Comparison of ENCODE assay signal across 8 mouse cellular contexts in genomic region chr5:145140611-145141010, GRCm38 (mm10). TPM values are rescaled to one million over a fixed set of nuclear protein-coding genes. Genes with fewer than 3 reads are reported as not detected.
DNase-seq lines count a peak whose midpoint lies in the region; ATAC-seq and TF ChIP-seq lines count a peak whose summit lies in the region.

No protein-coding gene starts in this region.

- H3K36me3 ChIP-seq in heart, embryonic 11.5 days (ENCODE audit: control insufficient read depth, insufficient read depth, low read length): peaks cover 22% of the 10 kb centered on the region
- H3K36me3 ChIP-seq in ES-Bruce4 (ENCODE audit: control insufficient read depth, insufficient read depth, low read length, poor library complexity, severe bottlenecking): peaks cover 41% of the 10 kb centered on the region
- peaks cover 16% of the 10 kb centered on the region for H3K36me3 ChIP-seq in limb, embryonic 11.5 days (ENCODE audit: control insufficient read depth, insufficient read depth, low read length)
- H3K36me3 ChIP-seq in neural tube, embryonic 11.5 days (ENCODE audit: control insufficient read depth, insufficient read depth, low read length): peaks cover 13% of the 10 kb centered on the region

- TF ChIP-seq POLR2A in ES-Bruce4 (IDR thresholded peaks at IDR 0.05; ENCODE audit: insufficient read depth, low read length): no peak

- TF ChIP-seq EP300 in ES-Bruce4 (IDR thresholded peaks at IDR 0.05; ENCODE audit: insufficient read depth, low read depth, low read length): no peak

- peak overlapping the region; percentile 95 for H3K9ac ChIP-seq in heart, embryonic 11.5 days (ENCODE audit: low read depth, low read length)
- H3K9ac ChIP-seq in ES-Bruce4 (ENCODE audit: low read depth, poor library complexity, severe bottlenecking): peak overlapping the region; percentile 94
- peak overlapping the region; percentile 91 for H3K9ac ChIP-seq in limb, embryonic 11.5 days (ENCODE audit: low read length)
- H3K9ac ChIP-seq in neural tube, embryonic 11.5 days (ENCODE audit: low read length): peak overlapping the region; percentile 64

- H3K9me3 ChIP-seq in heart, embryonic 11.5 days (replicated peaks; ENCODE audit: control insufficient read depth, low read length): no peaks in the 10 kb centered on the region
- no peaks in the 10 kb centered on the region for H3K9me3 ChIP-seq in ES-Bruce4 (replicated peaks; ENCODE audit: control insufficient read depth, insufficient read depth, low read length, poor library complexity, severe bottlenecking)
- H3K9me3 ChIP-seq in limb, embryonic 11.5 days (ENCODE audit: control insufficient read depth, low read length): no peaks in the 10 kb centered on the region
- no peaks in the 10 kb centered on the region for H3K9me3 ChIP-seq in neural tube, embryonic 11.5 days (ENCODE audit: control insufficient read depth, low read length)

- TF ChIP-seq CTCF in ES-Bruce4 (IDR thresholded peaks at IDR 0.05; ENCODE audit: low read depth, low read length): no peak

- WGBS in heart, embryonic 11.5 days (ENCODE audit: insufficient replicate concordance): under 1% methylated on average over 18 of the region's 18 CpGs
- WGBS in limb, embryonic 11.5 days: 1% methylated on average over 18 of the region's 18 CpGs
- WGBS in neural tube, embryonic 11.5 days: 1% methylated on average over 18 of the region's 18 CpGs

- no peaks in the 10 kb centered on the region for H3K27me3 ChIP-seq in heart, embryonic 11.5 days (ENCODE audit: control insufficient read depth, insufficient read depth, low read length)
- H3K27me3 ChIP-seq in ES-Bruce4 (ENCODE audit: control insufficient read depth, insufficient read depth, low read length, poor library complexity, severe bottlenecking): no peaks in the 10 kb centered on the region
- no peaks in the 10 kb centered on the region for H3K27me3 ChIP-seq in limb, embryonic 11.5 days (ENCODE audit: control insufficient read depth, insufficient read depth, low read length)
- no peaks in the 10 kb centered on the region for H3K27me3 ChIP-seq in neural tube, embryonic 11.5 days (ENCODE audit: control insufficient read depth, insufficient read depth, low read length)

- peaks cover 14% of the 10 kb centered on the region for H3K4me1 ChIP-seq in heart, embryonic 11.5 days (ENCODE audit: control insufficient read depth, insufficient read depth, low read length)
- no peaks in the 10 kb centered on the region for H3K4me1 ChIP-seq in ES-Bruce4 (ENCODE audit: control insufficient read depth, insufficient read depth, low read length)
- 0 out of 2 replicates have a peak, but pooled peaks cover 4% of the 10 kb centered on the region for H3K4me1 ChIP-seq in limb, embryonic 11.5 days (ENCODE audit: control insufficient read depth, insufficient read depth, low read length)
- peaks cover 12% of the 10 kb centered on the region for H3K4me1 ChIP-seq in neural tube, embryonic 11.5 days (ENCODE audit: control insufficient read depth, insufficient read depth, low read length)

- intact Hi-C loops in heart, postnatal 14 days (cut with DNase I): loop anchor here (2.0 kb wide), 2 partner anchors 26 to 64 kb away; partner anchors contain the start of genes Cpsf4, Ptcd1 and Zkscan5

- DNase-seq in heart, postnatal 14 days: no peak
- DNase-seq in limb, embryonic 11.5 days (ENCODE audit: low spot score): no peak
- DNase-seq in neural tube, embryonic 11.5 days (ENCODE audit: low spot score): no peak
- DNase-seq in adrenal gland, adult 18-20 months (ENCODE audit: low spot score in 2 of 2): no peak

- H3K27ac ChIP-seq in heart, embryonic 11.5 days (ENCODE audit: low read depth, low read length): peak overlapping the region; percentile 91
- no peak overlapping the region; the same call in 1 of the 2 replicates for H3K27ac ChIP-seq in ES-Bruce4 (ENCODE audit: insufficient read depth, low read length)
- 0 out of 2 replicates have a peak overlapping the region, but pooled peaks have one; percentile 26 for H3K27ac ChIP-seq in limb, embryonic 11.5 days (replicated peaks; ENCODE audit: low read depth, low read length)
- H3K27ac ChIP-seq in neural tube, embryonic 11.5 days (ENCODE audit: low read depth, low read length): peak overlapping the region; percentile 82

- no peak for ATAC-seq in heart, embryonic 11.5 days (replicated peaks; ENCODE audit: insufficient number of reproducible peaks, low FRiP score, low TSS enrichment)
- peak; percentile 57 for ATAC-seq in erythroid progenitor cell, adult 5-6 weeks (replicated peaks; ENCODE audit: low FRiP score, poor library complexity, severe bottlenecking)
- ATAC-seq in limb, embryonic 11.5 days (ENCODE audit: insufficient number of reproducible peaks, low FRiP score, low TSS enrichment, low read depth): 0 out of 2 replicates have a peak, but pooled peaks have one; percentile 10
- ATAC-seq in neural tube, embryonic 11.5 days (ENCODE audit: insufficient read depth, low FRiP score, low TSS enrichment): no peak
- no peak for ATAC-seq in frontal cortex, adult (ENCODE audit: low TSS enrichment)

- H3K4me2 ChIP-seq in heart, embryonic 11.5 days: peak overlapping the region; percentile 91
- peak overlapping the region; percentile 63 for H3K4me2 ChIP-seq in limb, embryonic 11.5 days (ENCODE audit: low read depth, severe bottlenecking)
- H3K4me2 ChIP-seq in neural tube, embryonic 11.5 days (ENCODE audit: low read depth): peak overlapping the region; percentile 74

- H3K4me3 ChIP-seq in heart, embryonic 11.5 days (ENCODE audit: low read depth, low read length): peak overlapping the region; percentile 78
- peak overlapping the region; percentile 92 for H3K4me3 ChIP-seq in ES-Bruce4 (ENCODE audit: low read depth, low read length)
- H3K4me3 ChIP-seq in limb, embryonic 11.5 days (ENCODE audit: low read depth, low read length): peak overlapping the region; percentile 97
- H3K4me3 ChIP-seq in neural tube, embryonic 11.5 days (ENCODE audit: low read depth, low read length): peak overlapping the region; percentile 55

RNA-seq across cellular contexts. Expression of gene Bud31, which starts 0.4 kb away (rescaled TPM):
- polyA plus RNA-seq in heart, embryonic 11.5 days (2014; fragmentation: Nextera tagmentation; extraction: Ambion mirVana): 172 and 179 TPM in 2 replicates
- total RNA-seq in heart, postnatal 14 days (2021): 10 to 100 TPM; 59.5 to 73.7 TPM
- polyA plus RNA-seq in ES-Bruce4 (2011; ENCODE audit: insufficient read depth, insufficient read length, low read depth, missing spikeins): 104 and 112 TPM in 2 replicates
- total RNA-seq in erythroid progenitor cell, adult 5-6 weeks (2015; ENCODE audit: low replicate concordance): 91.0 and 168 TPM in 2 replicates
- total RNA-seq in erythroid progenitor cell, adult 5-6 weeks (2017; ENCODE audit: low replicate concordance): 128 and 139 TPM in 2 replicates
- polyA plus RNA-seq in limb, embryonic 11.5 days (2014; fragmentation: Nextera tagmentation; extraction: Ambion mirVana): 286 and 287 TPM in 2 replicates
- 250 and 260 TPM in 2 replicates for polyA plus RNA-seq in neural tube, embryonic 11.5 days (2014; fragmentation: Nextera tagmentation; extraction: Ambion mirVana)
- 100 to 1,000 TPM; 103 to 110 TPM for total RNA-seq in adrenal gland, adult 18-20 months (2021)

RNA-seq across cellular contexts. Expression of gene Pdap1, which starts 0.6 kb away (rescaled TPM):
- 76.5 and 92.4 TPM in 2 replicates for polyA plus RNA-seq in heart, embryonic 11.5 days (2014; fragmentation: Nextera tagmentation; extraction: Ambion mirVana)
- total RNA-seq in heart, postnatal 14 days (2021): 10 to 100 TPM; 41.6 to 42.6 TPM
- polyA plus RNA-seq in ES-Bruce4 (2011; ENCODE audit: insufficient read depth, insufficient read length, low read depth, missing spikeins): 229 and 237 TPM in 2 replicates
- total RNA-seq in erythroid progenitor cell, adult 5-6 weeks (2015; ENCODE audit: low replicate concordance): 33.5 and 34.4 TPM in 2 replicates
- total RNA-seq in erythroid progenitor cell, adult 5-6 weeks (2017; ENCODE audit: low replicate concordance): 85.3 and 103 TPM in 2 replicates
- polyA plus RNA-seq in limb, embryonic 11.5 days (2014; fragmentation: Nextera tagmentation; extraction: Ambion mirVana): 140 and 151 TPM in 2 replicates
- polyA plus RNA-seq in neural tube, embryonic 11.5 days (2014; fragmentation: Nextera tagmentation; extraction: Ambion mirVana): 112 and 116 TPM in 2 replicates
- total RNA-seq in adrenal gland, adult 18-20 months (2021): 10 to 100 TPM; 77.4 to 84.6 TPM

RNA-seq across cellular contexts. Expression of gene Ptcd1, which starts 26.3 kb away (rescaled TPM):
- 7.4 and 10.7 TPM in 2 replicates for polyA plus RNA-seq in heart, embryonic 11.5 days (2014; fragmentation: Nextera tagmentation; extraction: Ambion mirVana)
- 10 to 100 TPM; 27.1 to 27.8 TPM for total RNA-seq in heart, postnatal 14 days (2021)
- 14.1 and 17.1 TPM in 2 replicates for polyA plus RNA-seq in ES-Bruce4 (2011; ENCODE audit: insufficient read depth, insufficient read length, low read depth, missing spikeins)
- 4.2 and 13.7 TPM in 2 replicates for total RNA-seq in erythroid progenitor cell, adult 5-6 weeks (2015; ENCODE audit: low replicate concordance)
- 8.1 and 8.5 TPM in 2 replicates for total RNA-seq in erythroid progenitor cell, adult 5-6 weeks (2017; ENCODE audit: low replicate concordance)
- 15.1 TPM in 2 replicates for polyA plus RNA-seq in limb, embryonic 11.5 days (2014; fragmentation: Nextera tagmentation; extraction: Ambion mirVana)
- 16.5 and 17.9 TPM in 2 replicates for polyA plus RNA-seq in neural tube, embryonic 11.5 days (2014; fragmentation: Nextera tagmentation; extraction: Ambion mirVana)
- 10 to 100 TPM; 22.1 to 23.1 TPM for total RNA-seq in adrenal gland, adult 18-20 months (2021)

RNA-seq across cellular contexts. Expression of gene Cpsf4, which starts 26.4 kb away (rescaled TPM):
- 15.1 and 17.2 TPM in 2 replicates for polyA plus RNA-seq in heart, embryonic 11.5 days (2014; fragmentation: Nextera tagmentation; extraction: Ambion mirVana)
- 10 to 100 TPM; 10.3 to 12.4 TPM for total RNA-seq in heart, postnatal 14 days (2021)
- 47.9 and 49.6 TPM in 2 replicates for polyA plus RNA-seq in ES-Bruce4 (2011; ENCODE audit: insufficient read depth, insufficient read length, low read depth, missing spikeins)
- total RNA-seq in erythroid progenitor cell, adult 5-6 weeks (2015; ENCODE audit: low replicate concordance): 29.8 and 37.8 TPM in 2 replicates
- total RNA-seq in erythroid progenitor cell, adult 5-6 weeks (2017; ENCODE audit: low replicate concordance): 33.1 and 36.8 TPM in 2 replicates
- polyA plus RNA-seq in limb, embryonic 11.5 days (2014; fragmentation: Nextera tagmentation; extraction: Ambion mirVana): 39.8 and 40.6 TPM in 2 replicates
- 34.4 and 41.1 TPM in 2 replicates for polyA plus RNA-seq in neural tube, embryonic 11.5 days (2014; fragmentation: Nextera tagmentation; extraction: Ambion mirVana)
- total RNA-seq in adrenal gland, adult 18-20 months (2021): 10 to 100 TPM; 19.9 to 22.5 TPM

RNA-seq across cellular contexts. Expression of gene Arpc1b, which starts 26.6 kb away (rescaled TPM):
- 95.4 and 127 TPM in 2 replicates for polyA plus RNA-seq in heart, embryonic 11.5 days (2014; fragmentation: Nextera tagmentation; extraction: Ambion mirVana)
- total RNA-seq in heart, postnatal 14 days (2021): 100 to 1,000 TPM in 1 of 2 experiments, 10 to 100 TPM in 1; 97.2 to 113 TPM
- 92.3 and 108 TPM in 2 replicates for polyA plus RNA-seq in ES-Bruce4 (2011; ENCODE audit: insufficient read depth, insufficient read length, low read depth, missing spikeins)
- 42.8 and 47.6 TPM in 2 replicates for total RNA-seq in erythroid progenitor cell, adult 5-6 weeks (2015; ENCODE audit: low replicate concordance)
- 29.4 and 33.0 TPM in 2 replicates for total RNA-seq in erythroid progenitor cell, adult 5-6 weeks (2017; ENCODE audit: low replicate concordance)
- polyA plus RNA-seq in limb, embryonic 11.5 days (2014; fragmentation: Nextera tagmentation; extraction: Ambion mirVana): 90.5 and 101 TPM in 2 replicates
- polyA plus RNA-seq in neural tube, embryonic 11.5 days (2014; fragmentation: Nextera tagmentation; extraction: Ambion mirVana): 68.5 and 72.5 TPM in 2 replicates
- 100 to 1,000 TPM; 210 to 225 TPM for total RNA-seq in adrenal gland, adult 18-20 months (2021)

Comparison
In these comparisons a context has a peak if more than half of its experiments do, and no peak if none do; other contexts are left out.
1. ATAC-seq: peak in erythroid progenitor cell, adult 5-6 weeks (single experiment) and limb, embryonic 11.5 days (single experiment); none in heart, embryonic 11.5 days (single experiment), neural tube, embryonic 11.5 days (single experiment) and frontal cortex, adult (single experiment).
2. Peak in every context shown above with its lines, with median percentiles within 50 percentile points of each other: H3K4me2 ChIP-seq, H3K4me3 ChIP-seq and H3K9ac ChIP-seq.